Mouse (Mus musculus): ENCODE data around the gene Cd160.

The Cd160 gene

GRCm38 (mm10) chr3:96828984-96829383 is at the start of gene Cd160, which contains the start of gene Pdzk1:
Cd160 (minus strand) TSS chr3:96829351.
Pdzk1 (plus strand) TSS chr3:96829284.
- no peak for DNase-seq (ENCODE audit: low spot score)

DNA sequence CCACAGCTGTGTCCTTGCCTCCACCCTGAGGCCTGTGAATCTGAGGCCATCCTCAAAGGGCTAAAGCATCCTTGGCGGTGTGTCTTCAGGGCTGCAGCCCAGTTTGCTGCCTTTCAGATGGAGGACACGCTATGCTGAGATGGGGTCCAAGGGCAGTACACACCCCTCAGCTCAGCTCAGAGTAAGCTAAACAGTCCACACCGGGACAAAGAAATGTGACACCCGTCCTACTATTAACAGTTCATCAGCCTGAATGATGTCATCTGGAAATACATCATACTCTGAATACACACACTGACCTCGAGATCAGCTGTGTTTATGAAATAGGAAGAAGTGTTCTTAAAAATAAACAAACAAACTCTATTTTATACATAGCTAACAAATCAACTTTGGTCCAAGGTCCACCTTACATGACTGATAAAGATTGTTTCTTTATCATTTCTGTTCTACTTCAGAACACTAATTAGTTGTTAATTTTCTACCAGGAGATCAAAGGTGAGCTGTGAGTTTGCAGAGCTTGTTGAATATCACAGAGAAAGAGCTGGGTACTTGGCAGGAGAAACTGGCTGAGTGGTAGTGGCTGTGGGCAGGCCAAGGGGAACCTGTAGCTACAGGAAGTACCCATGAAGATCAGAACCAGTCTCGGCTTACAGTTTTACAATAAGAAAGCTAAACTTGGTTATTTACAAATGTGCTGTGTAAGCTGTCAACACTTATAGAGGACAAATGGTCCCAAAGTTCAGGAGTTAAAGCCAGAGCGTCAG is 45.8 kb upstream of the Cd160 start:
- no peak for DNase-seq (ENCODE audit: low spot score)

DNA sequence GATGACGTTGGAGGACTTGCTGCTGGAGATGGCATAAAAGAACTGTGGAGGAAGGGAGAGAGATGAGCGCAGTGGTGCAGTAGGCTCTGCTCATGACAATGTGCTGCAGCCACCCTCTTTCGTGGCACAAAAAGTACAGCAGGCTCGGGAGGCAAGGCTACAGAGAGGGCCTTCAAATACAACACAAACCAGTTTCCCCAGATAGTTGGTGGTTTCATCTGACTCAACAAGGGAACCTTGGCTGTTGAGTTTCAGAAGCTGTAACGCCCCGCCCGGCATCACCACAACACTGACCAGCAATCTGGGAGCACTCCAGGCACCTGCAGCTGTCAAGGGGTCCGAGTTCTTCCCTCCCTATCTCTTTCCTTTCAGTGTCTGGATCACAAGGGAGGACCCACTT is 43.4 kb upstream of the Cd160 start:
- no peak for DNase-seq (ENCODE audit: low spot score)

GRCm38 (mm10) chr3:96871070-96871469 is 41.9 kb upstream of the Cd160 start:
- DNase-seq (ENCODE audit: low spot score) = no peak

- DNase-seq (ENCODE audit: low spot score) = no peak
Observed at GRCm38 (mm10) chr3:96870270-96870669, 41.1 kb upstream of the Cd160 start.

GRCm38 (mm10) chr3:96869091-96869490 is 39.9 kb upstream of the Cd160 start:
- DNase-seq (ENCODE audit: low spot score) = no peak

DNA sequence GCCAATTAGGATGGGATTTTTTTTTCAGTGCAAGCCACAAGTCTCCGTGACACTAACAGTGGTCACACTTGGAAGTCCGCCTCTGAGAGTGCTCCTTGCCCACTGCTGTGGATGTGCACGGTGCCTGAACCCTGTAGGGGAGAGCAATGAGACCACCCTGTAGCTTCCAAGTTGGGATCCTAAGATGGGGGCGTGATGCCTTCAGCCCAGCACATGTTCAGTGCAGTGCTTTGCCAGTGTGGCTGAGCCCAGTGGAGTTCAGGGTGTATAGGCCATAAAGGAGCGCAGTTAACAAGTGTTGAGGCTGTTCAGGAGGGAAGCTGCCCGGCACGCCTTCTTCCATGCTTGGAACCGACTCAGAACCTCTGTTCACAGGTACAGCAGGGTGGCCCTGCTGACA is 39.4 kb upstream of the Cd160 start:
- no peak for DNase-seq (ENCODE audit: low spot score)

DNA sequence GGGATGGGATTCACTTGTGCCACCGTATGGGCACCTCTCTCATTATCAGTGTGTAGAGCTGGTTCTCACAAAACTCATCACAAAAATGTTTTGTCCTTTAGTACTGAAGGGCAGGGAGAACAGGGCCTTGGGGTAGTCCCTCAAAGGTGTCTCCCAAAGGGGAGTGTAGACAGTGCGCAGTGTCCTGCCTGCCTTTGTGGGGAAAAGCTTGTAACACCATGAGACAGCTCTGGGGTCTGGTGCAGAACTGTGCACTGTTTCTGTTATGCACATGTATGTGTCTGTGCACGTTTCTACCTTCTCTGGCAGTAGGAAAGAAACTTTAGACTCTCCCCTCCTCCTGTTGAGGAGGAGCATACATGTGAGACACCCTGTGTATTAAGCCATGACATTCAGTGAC is 38.7 kb upstream of the Cd160 start:
- DNase-seq (ENCODE audit: low spot score) = no peak

- DNase-seq (ENCODE audit: low spot score) = no peak
Observed at GRCm38 (mm10) chr3:96860498-96860897, 31.3 kb upstream of the Cd160 start.

- no peak for DNase-seq (ENCODE audit: low spot score)
Observed at GRCm38 (mm10) chr3:96855833-96856232, 26.7 kb upstream of the Cd160 start.

DNA sequence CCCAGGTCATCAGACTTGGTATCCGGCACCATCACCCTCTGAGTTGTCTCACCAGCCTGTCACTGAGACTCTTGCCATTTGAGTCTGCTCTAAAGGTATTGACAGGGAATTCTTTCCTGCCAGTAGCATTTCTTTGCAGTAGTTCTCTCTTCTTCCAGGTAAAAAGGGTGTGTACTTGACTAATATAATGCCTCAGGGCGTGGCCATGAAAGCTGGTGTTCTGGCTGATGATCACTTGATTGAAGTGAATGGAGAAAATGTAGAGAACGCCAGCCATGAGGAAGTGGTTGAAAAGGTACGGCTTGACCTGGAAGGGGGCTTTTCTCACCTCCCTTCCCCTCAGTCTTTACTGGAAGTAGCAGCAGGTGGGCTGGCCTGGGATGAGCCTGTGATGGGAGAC is 25.2 kb upstream of the Cd160 start:
- DNase-seq (ENCODE audit: low spot score) = no peak

- no peak for DNase-seq (ENCODE audit: low spot score)
Observed at GRCm38 (mm10) chr3:96852561-96852960, 23.4 kb upstream of the Cd160 start.

GRCm38 (mm10) chr3:96849168-96849727 is 20.1 kb upstream of the Cd160 start:
- no peak for DNase-seq (ENCODE audit: low spot score)

DNA sequence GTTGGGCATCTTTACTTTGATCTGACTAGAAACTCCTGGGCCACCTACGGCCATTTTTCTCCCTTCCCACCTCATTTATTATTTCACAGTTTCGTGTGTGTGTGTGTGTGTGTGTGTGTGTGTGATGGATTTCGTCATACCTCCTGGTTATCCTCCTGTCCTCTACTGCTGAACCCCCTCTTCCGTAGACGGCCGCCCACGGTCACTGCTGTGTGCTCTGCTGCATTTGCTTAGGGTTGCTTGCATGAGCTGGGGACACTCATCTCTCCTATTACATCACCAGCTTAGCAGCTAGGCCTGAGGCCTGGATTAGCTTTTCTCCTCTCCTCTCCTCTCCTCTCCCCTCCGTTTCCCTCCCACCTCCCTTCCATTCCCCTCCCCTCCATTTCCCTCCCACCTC is 19.3 kb upstream of the Cd160 start:
- no peak for DNase-seq (ENCODE audit: low spot score)

GRCm38 (mm10) chr3:96847661-96848060 is 18.5 kb upstream of the Cd160 start:
- no peak for DNase-seq (ENCODE audit: low spot score)

GRCm38 (mm10) chr3:96846985-96847384 is 17.8 kb upstream of the Cd160 start:
- DNase-seq (ENCODE audit: low spot score) = no peak

DNA sequence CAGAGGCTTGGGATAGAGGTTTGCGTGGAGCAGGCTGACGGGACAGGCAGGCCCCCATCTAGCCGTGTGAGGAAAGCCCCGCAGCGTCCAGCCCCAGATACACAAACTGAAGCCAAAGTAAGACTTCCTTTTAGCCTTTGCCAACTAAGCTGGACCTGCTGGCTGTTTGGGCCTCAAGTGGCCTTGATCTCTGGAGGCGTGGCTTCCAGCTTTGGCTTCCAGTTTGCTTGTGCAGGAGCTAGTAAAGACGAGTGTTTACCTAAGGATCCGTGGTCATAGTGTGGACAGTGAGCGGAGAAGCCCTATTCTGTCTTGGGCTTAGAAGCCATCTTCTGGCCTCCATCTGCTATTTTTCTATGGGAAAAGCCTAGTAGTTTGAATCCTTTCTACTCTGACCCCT is 16.7 kb upstream of the Cd160 start:
- no peak for DNase-seq (ENCODE audit: low spot score)

DNA sequence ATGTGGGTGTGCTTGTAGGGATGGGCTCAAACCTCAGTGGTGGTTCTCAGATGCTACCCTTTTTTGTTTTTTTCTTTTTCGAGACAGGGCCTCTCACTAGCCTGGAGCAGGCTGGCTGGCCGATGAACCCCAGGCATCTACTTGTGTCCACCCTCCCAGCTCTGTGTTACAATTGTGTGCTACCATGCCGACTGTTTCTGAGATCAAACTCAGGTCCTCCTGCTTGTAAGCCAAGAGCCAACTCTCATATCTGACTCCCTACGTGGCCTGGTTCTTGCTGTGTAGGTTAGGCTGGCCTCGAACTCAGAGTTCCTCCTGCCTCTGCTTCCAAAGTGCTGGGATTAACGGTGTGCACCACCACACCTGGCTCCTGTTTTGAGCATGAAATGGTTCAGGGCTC is 16.0 kb upstream of the Cd160 start:
- no peak for DNase-seq (ENCODE audit: low spot score)

GRCm38 (mm10) chr3:96838996-96839645 is 10.0 kb upstream of the Cd160 start:
- DNase-seq (ENCODE audit: low spot score) = no peak

DNA sequence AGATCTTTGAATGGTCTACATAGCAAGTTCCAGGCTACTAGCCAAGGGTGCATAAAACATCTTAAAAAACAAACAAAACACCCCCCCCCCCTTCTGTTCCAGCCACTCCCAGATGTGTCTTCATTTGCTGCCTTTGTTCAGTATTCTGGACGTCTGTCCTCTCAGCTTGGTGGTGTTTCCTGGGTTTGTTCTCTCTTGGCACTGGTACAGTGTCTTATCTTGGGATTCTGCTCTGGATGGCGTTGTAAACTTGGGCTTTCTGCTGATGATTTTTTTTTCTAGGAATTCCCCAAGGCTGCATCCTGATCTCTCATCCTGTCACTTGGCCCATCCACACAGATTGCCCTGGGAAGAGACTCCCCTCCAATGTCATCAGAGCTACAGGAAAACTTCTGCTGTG is 7.3 kb upstream of the Cd160 start:
- no peak for DNase-seq (ENCODE audit: low spot score)

DNA sequence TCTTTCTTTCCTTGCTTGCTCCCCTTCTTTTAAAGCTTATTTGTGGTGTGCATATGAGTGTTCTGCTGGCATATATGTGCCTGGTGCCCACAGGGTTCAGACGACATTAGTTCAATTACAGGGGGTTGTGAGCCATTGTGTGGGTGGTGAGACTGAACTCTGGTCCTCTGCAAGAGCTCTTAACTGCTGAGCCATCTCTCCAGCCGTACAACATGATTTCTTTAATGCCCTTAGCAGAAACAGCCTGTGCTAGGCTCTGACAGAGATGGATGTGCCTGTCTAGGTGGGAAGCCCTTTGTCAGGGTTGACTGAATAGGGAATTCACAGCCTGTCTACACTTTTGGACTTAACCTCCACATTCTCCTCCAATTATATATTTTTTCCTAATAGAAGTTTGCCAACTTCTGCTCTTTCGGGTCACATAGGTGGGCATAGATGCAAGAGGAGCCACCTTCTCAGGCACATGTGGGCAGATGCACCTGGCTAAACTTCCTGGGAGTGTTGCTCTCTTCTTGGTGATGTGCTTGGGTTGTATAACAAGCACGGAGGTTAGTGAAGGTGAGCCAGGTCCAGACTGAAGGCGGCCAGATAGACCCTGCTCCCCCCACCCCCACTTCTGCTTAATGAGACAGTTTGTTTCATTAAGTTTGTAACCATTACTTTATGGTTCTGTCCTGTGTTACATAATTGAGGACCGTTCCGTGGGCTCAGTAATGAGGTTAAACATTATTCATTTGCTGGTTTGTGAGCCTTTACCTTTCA is 5.6 kb upstream of the Cd160 start:
- DNase-seq (ENCODE audit: low spot score) = no peak

DNA sequence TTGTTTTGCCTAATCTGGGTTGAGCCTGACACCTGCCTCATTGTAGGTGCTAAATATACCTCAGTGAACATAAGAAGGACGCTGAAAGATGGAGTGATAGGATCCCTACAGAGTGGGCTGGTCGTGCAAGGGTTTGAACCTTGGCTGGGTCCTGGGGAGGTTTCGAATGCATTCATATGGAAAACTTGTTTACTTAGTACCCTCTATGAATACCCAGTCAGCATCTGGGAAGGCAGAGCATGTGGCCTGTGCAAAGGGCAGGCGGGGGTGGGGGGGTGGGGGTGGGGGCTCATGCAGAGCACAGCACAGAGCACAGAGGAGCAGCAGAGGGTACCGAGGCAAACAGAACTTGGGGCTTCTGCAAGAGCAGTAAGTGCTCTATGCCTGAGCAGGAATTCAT is 3.8 kb upstream of the Cd160 start:
- DNase-seq (ENCODE audit: low spot score) = no peak

DNA sequence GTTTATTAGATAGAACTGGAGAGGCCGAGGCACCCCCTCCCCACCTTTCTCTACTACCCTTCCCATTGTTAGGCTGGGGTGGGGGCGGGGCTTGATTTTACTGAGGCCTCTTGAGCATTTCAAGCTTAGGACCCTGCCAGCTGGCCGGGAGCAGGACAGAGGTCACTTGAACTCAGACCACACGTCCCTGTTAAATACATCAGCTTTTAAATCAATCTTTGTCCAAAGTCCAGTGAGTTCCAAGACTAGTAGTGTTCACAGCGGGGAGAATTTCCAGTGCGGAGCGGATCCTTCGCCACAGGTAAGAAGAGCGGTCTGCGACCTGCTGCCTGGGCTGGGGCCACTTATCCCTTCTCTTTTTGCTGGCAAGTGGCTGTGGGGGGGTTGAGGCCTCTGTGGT is 705 bp upstream of the Cd160 start:
- DNase-seq (ENCODE audit: low spot score) = no peak

Measured in embryo, embryonic 10 days (tissue).